Mouse (Mus musculus): ENCODE measurements around the gene Coq10a.

GRCm38 (mm10) chr10:128322141-128323108, 46.4 kb downstream of the Coq10a start, which contains the start of gene Cnpy2:
- no peak for TF ChIP-seq SRF (IDR thresholded peaks at IDR 0.05; ENCODE audit: control insufficient read depth, insufficient read length, low read depth)
- peak; percentile 51 for TF ChIP-seq POLR2A (IDR thresholded peaks at IDR 0.05; ENCODE audit: insufficient read length, low read depth)
- TF ChIP-seq E2F4 (IDR thresholded peaks at IDR 0.05; ENCODE audit: insufficient read depth), result no peak
- peak; percentile 66 for TF ChIP-seq MAX (IDR thresholded peaks at IDR 0.05; ENCODE audit: low read depth)
- peak; percentile 97 for TF ChIP-seq USF1 (IDR thresholded peaks at IDR 0.05; ENCODE audit: low read depth)
- peak; percentile 68 for TF ChIP-seq POLR2AphosphoS2 (IDR thresholded peaks at IDR 0.05; ENCODE audit: insufficient read length, low read depth)
- TF ChIP-seq CEBPB (IDR thresholded peaks at IDR 0.05; ENCODE audit: insufficient read depth, poor library complexity, severe bottlenecking), result peak; percentile 63; the same call in 1 of the 2 replicates
